Mouse (Mus musculus) hindbrain, postnatal 0 days (tissue): Measurements from ENCODE around the gene Bcl6. TPM values are rescaled to one million over a fixed set of nuclear protein-coding genes. Genes with fewer than 3 reads are reported as not detected.

Source experiments
- ATAC-seq: fragments of 200-750 bp; cut with Nextera tagmentation; 2 replicates; pipeline ENCODE4 v1.8.0; 2017; ENCODE audit warnings: mild to moderate bottlenecking, moderate TSS enrichment, moderate library complexity
- DNase-seq: peaks from one replicate; pipeline ENCODE4 v3.0.0-alpha.2; 2015; ENCODE audit warnings: low spot score
- H3K27ac ChIP-seq: fragments of 300-500 bp; sonication (generic); 2 replicates; pipeline ENCODE4 v1.5.1; 2014; ENCODE audit warnings: mild to moderate bottlenecking
- H3K27me3 ChIP-seq: fragments of 300-500 bp; sonication (generic); 2 replicates; pipeline ENCODE4 v1.6.1; 2014; ENCODE audit warnings: low read length, mixed read lengths; ENCODE audit not compliant: insufficient read depth
- H3K36me3 ChIP-seq: fragments of 300-500 bp; sonication (generic); 2 replicates; pipeline ENCODE4 v1.6.1; 2014; ENCODE audit warnings: low read length, mixed read lengths; ENCODE audit not compliant: insufficient read depth
- H3K4me1 ChIP-seq: fragments of 300-500 bp; sonication (generic); 2 replicates; pipeline ENCODE4 v1.6.1; 2014; ENCODE audit warnings: antibody characterized with exemption, low read length, mixed read lengths; ENCODE audit not compliant: insufficient read depth
- H3K4me2 ChIP-seq: fragments of 300-500 bp; sonication (generic); 2 replicates; pipeline ENCODE4 v1.6.1; 2014; ENCODE audit warnings: low read depth, mild to moderate bottlenecking, low read length, moderate library complexity, mixed read lengths
- H3K4me3 ChIP-seq: fragments of 300-500 bp; sonication (generic); 2 replicates; pipeline ENCODE4 v1.5.1; 2014; ENCODE audit warnings: low read length
- H3K9ac ChIP-seq: fragments of 300-500 bp; sonication (generic); replicated peaks from 2 replicates; pipeline ENCODE4 v1.6.1; 2014; ENCODE audit warnings: mild to moderate bottlenecking, low read length, moderate library complexity, mixed read lengths
- H3K9me3 ChIP-seq: fragments of 300-500 bp; sonication (generic); 2 replicates; pipeline ENCODE4 v1.6.1; 2016; ENCODE audit warnings: low read length, mixed read lengths
- CTCF ChIP-seq: IDR thresholded peaks from 2 replicates; pipeline ENCODE4 v1.5.1; 2016; ENCODE audit warnings: antibody characterized with exemption, control low read depth, low read depth
- WGBS: fragments of 180-500 bp; shearing (Covaris S2); extraction: QIAGEN DNeasy Blood & Tissue Kit; methylation state at CpG from one replicate; pipeline ENCODE4 v1.1.7; 2014; 5-methylcytosine and 5-hydroxymethylcytosine counted together
- polyA plus RNA-seq: library from polyadenylated mRNA; unstranded; fragments of >200 nt; fragmentation: Nextera tagmentation; extraction: Ambion mirVana; gene quantifications from 2 replicates; pipeline ENCODE4 v1.2.1, GENCODE M21; 2015
- total RNA-seq: library from RNA; depleted of rRNA; stranded (reverse); fragments of >200 nt; gene quantifications from 2 replicates; pipeline ENCODE4 v1.2.3, GENCODE M21; 2014

The Bcl6 gene
- total and polyA plus RNA-seq, 2 experiments from 2014 or later = 0.34 to 4.6 TPM

DNA sequence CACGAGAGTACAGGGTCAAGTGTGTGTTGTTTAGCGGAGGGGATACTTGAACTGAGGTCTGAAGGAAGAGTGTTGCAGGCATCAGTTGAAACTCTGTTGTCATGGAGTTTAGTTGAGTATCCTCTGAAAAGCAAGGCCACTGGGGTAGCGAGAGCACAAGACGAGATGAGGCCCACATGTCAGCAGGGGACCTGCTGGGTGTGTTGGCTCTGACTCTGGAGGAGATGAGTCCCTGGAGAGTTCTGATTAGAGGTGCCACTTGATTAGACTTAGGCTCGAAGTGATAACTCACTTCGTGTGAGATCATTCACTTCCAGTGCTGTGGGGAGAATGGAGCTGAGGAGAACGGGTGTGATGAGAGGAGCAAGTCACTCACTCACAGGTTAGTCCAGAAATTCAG lies 36.8 kb upstream of the Bcl6 start:
- WGBS = 79% methylated on average over 7 of the region's 7 CpGs
- H3K9me3 ChIP-seq = no peaks in the 10 kb centered on the region
- H3K4me1 ChIP-seq = no peaks in the 10 kb centered on the region
- H3K36me3 ChIP-seq = no peaks in the 10 kb centered on the region
- H3K4me3 ChIP-seq = no peak overlapping the region
- no peak overlapping the region for H3K9ac ChIP-seq
- no peaks in the 10 kb centered on the region for H3K27me3 ChIP-seq
- ATAC-seq (no peak), DNase-seq (no peak)
- no peak for TF ChIP-seq CTCF
- H3K27ac ChIP-seq = no peak overlapping the region
- H3K4me2 ChIP-seq = no peak overlapping the region

DNA sequence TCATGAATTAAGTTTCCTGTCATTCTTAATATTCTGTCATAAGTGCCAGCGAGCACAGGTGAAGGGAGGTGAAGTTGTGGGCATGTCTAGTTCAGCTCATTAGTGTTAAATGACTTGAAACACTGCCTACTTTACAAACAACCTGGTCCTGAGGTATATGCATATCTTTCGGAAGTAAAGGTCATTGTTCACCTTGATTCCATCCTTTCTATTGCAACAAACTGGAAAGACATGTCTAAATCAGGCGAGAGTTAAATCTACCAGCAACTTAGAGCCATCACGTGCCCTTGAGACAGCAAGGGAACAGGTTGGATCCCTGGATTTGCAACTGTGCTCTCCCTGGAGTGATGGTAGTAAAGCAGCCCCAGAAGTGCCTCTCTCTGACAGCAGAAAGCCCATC lies 34.0 kb upstream of the Bcl6 start:
- no peak overlapping the region for H3K9ac ChIP-seq
- no peaks in the 10 kb centered on the region for H3K27me3 ChIP-seq
- ATAC-seq = no peak
- H3K27ac ChIP-seq = no peak overlapping the region
- 88% methylated on average over 4 of the region's 4 CpGs for WGBS
- H3K36me3 ChIP-seq = no peaks in the 10 kb centered on the region
- no peak for DNase-seq
- no peak for TF ChIP-seq CTCF
- H3K9me3 ChIP-seq = no peaks in the 10 kb centered on the region
- no peak overlapping the region for H3K4me2 ChIP-seq
- H3K4me1 ChIP-seq = no peaks in the 10 kb centered on the region
- no peak overlapping the region for H3K4me3 ChIP-seq

GRCm38 (mm10) chr16:24021722-24022121 lies 33.1 kb upstream of the Bcl6 start:
- no peaks in the 10 kb centered on the region for H3K9me3 ChIP-seq
- no peak overlapping the region for H3K4me3 ChIP-seq
- no peaks in the 10 kb centered on the region for H3K4me1 ChIP-seq
- no peak overlapping the region for H3K27ac ChIP-seq
- no peaks in the 10 kb centered on the region for H3K27me3 ChIP-seq
- H3K9ac ChIP-seq = no peak overlapping the region
- no peak for ATAC-seq
- 71% methylated on average over 1 of the region's 1 CpGs for WGBS
- no peak overlapping the region for H3K4me2 ChIP-seq
- TF ChIP-seq CTCF = no peak
- DNase-seq = no peak
- H3K36me3 ChIP-seq = no peaks in the 10 kb centered on the region

DNA sequence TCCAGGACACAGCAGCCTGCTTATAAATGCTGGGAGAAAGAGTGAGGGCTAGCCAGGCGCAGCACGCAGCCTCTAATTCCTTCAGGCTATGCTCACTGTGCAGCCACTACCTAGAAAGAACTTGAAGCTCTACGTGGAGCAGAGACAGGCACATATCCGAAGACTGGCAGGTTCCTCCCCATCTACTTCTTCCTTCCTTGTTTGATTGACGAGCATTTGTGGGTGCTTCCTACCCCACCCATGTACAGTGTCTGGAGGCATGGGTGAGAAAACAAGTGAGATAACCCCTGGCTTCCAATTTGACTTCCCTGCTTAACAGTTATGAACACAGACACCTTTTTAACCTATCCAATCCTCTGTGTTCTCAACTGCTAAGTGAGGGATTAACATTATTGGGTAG lies 28.1 kb upstream of the Bcl6 start:
- no peaks in the 10 kb centered on the region for H3K36me3 ChIP-seq
- no peak overlapping the region for H3K4me3 ChIP-seq
- ATAC-seq (no peak), DNase-seq (no peak)
- H3K9me3 ChIP-seq = no peaks in the 10 kb centered on the region
- H3K4me2 ChIP-seq = no peak overlapping the region
- H3K27me3 ChIP-seq = no peaks in the 10 kb centered on the region
- H3K27ac ChIP-seq = no peak overlapping the region
- 68% methylated on average over 5 of the region's 5 CpGs for WGBS
- no peak for TF ChIP-seq CTCF
- no peaks in the 10 kb centered on the region for H3K4me1 ChIP-seq
- H3K9ac ChIP-seq = no peak overlapping the region

DNA sequence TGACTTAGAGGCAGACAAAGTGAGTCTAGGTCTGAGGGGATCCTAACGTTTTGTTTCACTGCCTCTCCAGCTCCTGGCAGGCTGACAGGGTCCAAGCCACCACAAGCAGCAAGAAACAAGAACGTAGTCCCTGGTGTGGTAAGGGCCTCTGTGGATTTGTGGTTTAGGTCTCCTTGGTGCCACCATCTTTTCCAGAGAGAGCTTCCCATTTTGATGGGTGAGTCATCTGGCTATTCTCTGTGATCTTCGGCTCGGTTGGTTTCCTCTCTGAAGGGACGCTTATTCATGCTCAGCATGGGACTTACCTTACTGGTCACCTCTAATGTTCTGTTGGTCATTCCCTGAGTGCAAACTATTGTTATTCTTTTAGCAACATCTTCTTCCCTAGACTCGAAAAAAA lies 27.6 kb upstream of the Bcl6 start:
- no peaks in the 10 kb centered on the region for H3K27me3 ChIP-seq
- no peaks in the 10 kb centered on the region for H3K9me3 ChIP-seq
- no peaks in the 10 kb centered on the region for H3K36me3 ChIP-seq
- ATAC-seq (no peak), DNase-seq (no peak)
- H3K4me2 ChIP-seq = no peak overlapping the region
- no peak overlapping the region for H3K4me3 ChIP-seq
- 39% methylated on average over 6 of the region's 6 CpGs for WGBS
- H3K9ac ChIP-seq = no peak overlapping the region
- TF ChIP-seq CTCF = no peak
- H3K27ac ChIP-seq = no peak overlapping the region
- H3K4me1 ChIP-seq = no peaks in the 10 kb centered on the region

- WGBS = 92% methylated on average over 3 of the region's 3 CpGs
- no peak overlapping the region for H3K4me3 ChIP-seq
- DNase-seq (no peak), ATAC-seq (no peak)
- no peaks in the 10 kb centered on the region for H3K4me1 ChIP-seq
- no peaks in the 10 kb centered on the region for H3K9me3 ChIP-seq
- H3K4me2 ChIP-seq = no peak overlapping the region
- no peak for TF ChIP-seq CTCF
- no peak overlapping the region for H3K27ac ChIP-seq
- no peak overlapping the region for H3K9ac ChIP-seq
- no peaks in the 10 kb centered on the region for H3K27me3 ChIP-seq
- H3K36me3 ChIP-seq = no peaks in the 10 kb centered on the region
Observed at GRCm38 (mm10) chr16:24014378-24014777, 25.7 kb upstream of the Bcl6 start.

DNA sequence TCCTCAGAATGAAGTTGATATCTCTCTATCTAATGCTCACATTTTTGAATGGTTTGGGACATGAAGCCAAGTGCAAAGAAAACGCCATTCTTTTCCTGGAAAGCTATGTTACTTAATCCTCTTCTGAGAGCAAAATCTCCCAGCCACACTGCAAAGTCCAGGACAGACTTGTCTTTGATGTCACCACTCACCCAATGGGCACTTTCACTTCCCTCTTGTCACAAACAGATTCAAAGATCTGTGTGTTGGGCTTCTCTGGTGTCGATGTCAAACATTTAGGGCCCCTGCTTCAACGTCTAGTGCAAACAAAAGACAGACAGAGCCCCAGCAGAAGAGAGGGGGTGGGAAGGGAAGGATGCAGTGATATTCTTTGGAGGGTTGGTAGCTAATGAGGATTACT lies 23.4 kb upstream of the Bcl6 start:
- Histone ChIP-seq H3K36me3 (no peaks in the 10 kb centered on the region), H3K9ac (no peak overlapping the region), H3K27me3 (no peaks in the 10 kb centered on the region), H3K27ac (no peak overlapping the region), H3K9me3 (no peaks in the 10 kb centered on the region), H3K4me3 (no peak overlapping the region), H3K4me1 (no peaks in the 10 kb centered on the region), H3K4me2 (no peak overlapping the region)
- DNase-seq = no peak
- no peak for TF ChIP-seq CTCF
- no peak for ATAC-seq
- WGBS = 70% methylated on average over 3 of the region's 3 CpGs
